Mouse (Mus musculus): ENCODE data around the gene Gm20683. TPM values are rescaled to one million over a fixed set of nuclear protein-coding genes. Genes with fewer than 3 reads are reported as not detected.
A peak's percentile ranks its signal among the peaks of the same experiment; 100 is the strongest.
"Not testable (repeated sequence)": the region's sequence is repeated elsewhere in the genome, so short reads cannot be mapped to it uniquely, and the experiment has no call there.

Gm20683 gene
- polyA plus RNA-seq, 1 experiment from 2014 or later: 1.4 TPM

DNA sequence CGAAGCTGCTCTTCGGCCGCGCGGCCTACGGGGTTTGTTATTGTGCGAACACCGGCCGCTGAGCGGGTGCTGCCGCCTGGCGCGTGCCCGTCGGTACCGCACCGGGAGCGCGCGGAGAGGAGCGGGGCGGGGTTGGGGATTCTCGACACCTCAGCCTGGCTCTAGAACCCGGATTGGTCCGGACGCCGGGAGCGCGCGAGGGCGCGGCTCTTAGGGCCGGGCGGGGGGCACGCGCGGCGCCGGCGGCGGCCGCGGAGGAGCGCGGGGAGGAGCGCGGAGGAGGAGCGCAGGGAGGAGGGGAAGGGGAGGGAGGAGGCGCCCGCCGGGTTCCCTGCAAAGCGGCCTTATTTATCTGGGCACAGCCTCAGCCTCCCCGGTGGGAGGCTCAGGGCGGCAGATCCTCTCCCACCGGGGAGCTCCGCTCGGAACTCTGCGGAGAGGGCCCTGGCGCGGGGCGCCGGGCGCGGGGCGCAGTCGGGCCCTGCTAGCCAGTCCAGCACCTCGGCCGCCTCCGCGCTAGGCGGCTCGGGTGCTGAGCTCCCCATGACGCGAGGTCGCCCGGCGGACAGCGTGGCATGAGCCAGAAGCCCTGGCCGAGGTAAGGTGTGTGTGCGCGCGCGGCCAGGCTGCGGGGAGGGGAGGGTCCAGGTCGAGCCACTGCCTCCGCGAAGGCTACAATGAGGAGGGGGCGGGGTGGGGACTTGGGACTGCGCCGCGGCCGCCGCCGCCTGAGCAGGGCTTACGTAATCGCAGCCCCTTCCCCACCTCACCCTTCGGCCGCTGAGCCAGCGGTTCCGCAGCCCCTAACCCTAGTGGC, 32.6 kb downstream of the Gm20683 start, which contains the start of gene Fbxl16:
Gene Fbxl16 (plus strand): TSS at position 297 of the 817 bp plus-strand sequence.
- Histone ChIP-seq H3K4me2 (replicated peaks; ENCODE audit: low read depth, low read length) (peak within 1 kb of the TSS; percentile 98), H3K9me3 (ENCODE audit: control insufficient read depth, low read depth, low read length) (no peaks in the 10 kb centered on the region), H3K36me3 (ENCODE audit: control insufficient read depth, insufficient read depth, low read length) (no peaks in the 10 kb centered on the region), H3K4me3 (ENCODE audit: low read depth, low read length) (peak within 1 kb of the TSS; percentile 70), H3K4me1 (ENCODE audit: control insufficient read depth, insufficient read depth, low read length) (no peaks in the 10 kb centered on the region), H3K27ac (ENCODE audit: low read length) (peak within 1 kb of the TSS; percentile 66; the same call in 1 of the 2 replicates), H3K27me3 (ENCODE audit: control insufficient read depth, insufficient read depth, low read length) (peaks cover 6% of the 10 kb centered on the region; the same call in 1 of the 2 replicates), H3K9ac (replicated peaks; ENCODE audit: low read depth, low read length) (peak within 1 kb of the TSS; percentile 25)
- WGBS: under 1% methylated on average over 61 of the region's 100 CpGs
- peak; percentile 77 for ATAC-seq (ENCODE audit: insufficient number of reproducible peaks, insufficient read depth, low FRiP score, low read depth)

DNA sequence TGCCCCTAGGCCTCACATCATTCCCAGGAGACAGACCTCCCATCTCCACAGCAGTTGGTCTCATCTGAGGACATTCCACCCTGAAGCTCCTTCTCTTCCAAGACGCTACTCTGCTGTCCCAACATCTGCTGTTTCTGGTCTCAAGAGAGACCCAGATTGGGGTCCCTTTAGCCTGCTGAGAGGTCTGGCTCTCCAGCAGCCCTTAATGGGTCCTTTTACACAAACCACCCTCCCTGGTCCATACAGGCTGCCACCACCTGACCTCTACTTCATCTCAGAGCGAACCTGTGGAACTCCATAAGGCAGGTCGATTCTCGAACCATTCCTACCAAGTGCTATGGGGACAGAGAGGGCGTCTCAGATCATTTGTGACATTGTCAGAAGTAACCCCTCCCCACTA, 33.5 kb downstream of the Gm20683 start:
- WGBS: 39% methylated on average over 5 of the region's 5 CpGs
- H3K4me2 ChIP-seq (replicated peaks; ENCODE audit: low read depth, low read length): no peak overlapping the region
- H3K27me3 ChIP-seq (ENCODE audit: control insufficient read depth, insufficient read depth, low read length): peaks cover 6% of the 10 kb centered on the region; the same call in 1 of the 2 replicates
- H3K4me3 ChIP-seq (ENCODE audit: low read depth, low read length): peak overlapping the region; percentile 70; the same call in 1 of the 2 replicates
- no peaks in the 10 kb centered on the region for H3K9me3 ChIP-seq (ENCODE audit: control insufficient read depth, low read depth, low read length)
- ATAC-seq (ENCODE audit: insufficient number of reproducible peaks, insufficient read depth, low FRiP score, low read depth): no peak
- no peak overlapping the region for H3K27ac ChIP-seq (ENCODE audit: low read length)
- H3K9ac ChIP-seq (replicated peaks; ENCODE audit: low read depth, low read length): no peak overlapping the region
- no peaks in the 10 kb centered on the region for H3K36me3 ChIP-seq (ENCODE audit: control insufficient read depth, insufficient read depth, low read length)
- no peaks in the 10 kb centered on the region for H3K4me1 ChIP-seq (ENCODE audit: control insufficient read depth, insufficient read depth, low read length)

DNA sequence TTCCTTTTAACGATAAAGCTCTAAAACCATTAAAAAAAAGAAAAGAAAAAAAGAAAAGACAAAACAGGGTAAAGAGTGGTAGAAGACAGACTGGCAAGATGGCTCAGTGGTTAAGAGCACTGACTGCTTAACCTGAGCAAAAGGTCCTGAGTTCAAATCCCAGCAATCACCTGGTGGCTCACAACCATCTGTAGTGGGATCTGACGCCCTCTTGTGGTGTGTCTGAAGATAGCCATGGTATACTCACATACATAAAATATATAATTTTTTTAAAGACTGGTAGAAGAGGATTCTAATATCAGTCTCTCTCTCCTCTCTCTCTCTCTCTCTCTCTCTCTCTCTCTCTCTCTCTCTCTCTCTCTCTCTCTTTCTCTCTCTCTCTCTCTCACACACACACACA, 34.1 kb downstream of the Gm20683 start:
- not testable (repeated sequence) for H3K4me3 ChIP-seq (ENCODE audit: low read depth, low read length); ATAC-seq (ENCODE audit: insufficient number of reproducible peaks, insufficient read depth, low FRiP score, low read depth); H3K27me3 ChIP-seq (ENCODE audit: control insufficient read depth, insufficient read depth, low read length); H3K4me1 ChIP-seq (ENCODE audit: control insufficient read depth, insufficient read depth, low read length); H3K4me2 ChIP-seq (replicated peaks; ENCODE audit: low read depth, low read length); H3K27ac ChIP-seq (ENCODE audit: low read length); H3K36me3 ChIP-seq (ENCODE audit: control insufficient read depth, insufficient read depth, low read length); H3K9me3 ChIP-seq (ENCODE audit: control insufficient read depth, low read depth, low read length); H3K9ac ChIP-seq (replicated peaks; ENCODE audit: low read depth, low read length)
- 48% methylated on average over 2 of the region's 2 CpGs for WGBS

DNA sequence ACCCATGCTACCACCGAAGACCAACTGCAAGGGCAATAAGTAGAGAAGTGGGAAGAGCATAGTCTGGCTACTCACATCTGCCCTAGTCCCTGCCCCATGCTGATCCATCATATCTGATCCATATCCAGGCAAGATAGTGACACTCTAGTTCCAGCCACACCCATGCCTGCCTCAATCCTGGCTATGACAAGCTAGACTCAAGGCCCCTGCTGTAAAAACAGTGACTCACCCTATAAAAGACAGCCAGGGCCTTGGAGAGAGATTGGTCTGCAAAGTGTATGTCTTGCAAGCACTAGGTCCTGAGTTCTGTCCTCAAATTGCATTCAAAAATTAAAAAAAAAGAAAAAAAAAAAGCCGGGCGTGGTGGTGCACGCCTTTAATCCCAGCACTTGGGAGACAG, 35.1 kb downstream of the Gm20683 start:
- Histone ChIP-seq H3K4me2 (replicated peaks; ENCODE audit: low read depth, low read length) (no peak overlapping the region), H3K36me3 (ENCODE audit: control insufficient read depth, insufficient read depth, low read length) (no peaks in the 10 kb centered on the region), H3K27ac (ENCODE audit: low read length) (no peak overlapping the region), H3K9me3 (ENCODE audit: control insufficient read depth, low read depth, low read length) (no peaks in the 10 kb centered on the region), H3K9ac (replicated peaks; ENCODE audit: low read depth, low read length) (no peak overlapping the region), H3K4me1 (ENCODE audit: control insufficient read depth, insufficient read depth, low read length) (no peaks in the 10 kb centered on the region), H3K27me3 (ENCODE audit: control insufficient read depth, insufficient read depth, low read length) (peaks cover 6% of the 10 kb centered on the region; the same call in 1 of the 2 replicates), H3K4me3 (ENCODE audit: low read depth, low read length) (no peak overlapping the region)
- WGBS: 80% methylated on average over 4 of the region's 4 CpGs
- ATAC-seq (ENCODE audit: insufficient number of reproducible peaks, insufficient read depth, low FRiP score, low read depth): no peak

DNA sequence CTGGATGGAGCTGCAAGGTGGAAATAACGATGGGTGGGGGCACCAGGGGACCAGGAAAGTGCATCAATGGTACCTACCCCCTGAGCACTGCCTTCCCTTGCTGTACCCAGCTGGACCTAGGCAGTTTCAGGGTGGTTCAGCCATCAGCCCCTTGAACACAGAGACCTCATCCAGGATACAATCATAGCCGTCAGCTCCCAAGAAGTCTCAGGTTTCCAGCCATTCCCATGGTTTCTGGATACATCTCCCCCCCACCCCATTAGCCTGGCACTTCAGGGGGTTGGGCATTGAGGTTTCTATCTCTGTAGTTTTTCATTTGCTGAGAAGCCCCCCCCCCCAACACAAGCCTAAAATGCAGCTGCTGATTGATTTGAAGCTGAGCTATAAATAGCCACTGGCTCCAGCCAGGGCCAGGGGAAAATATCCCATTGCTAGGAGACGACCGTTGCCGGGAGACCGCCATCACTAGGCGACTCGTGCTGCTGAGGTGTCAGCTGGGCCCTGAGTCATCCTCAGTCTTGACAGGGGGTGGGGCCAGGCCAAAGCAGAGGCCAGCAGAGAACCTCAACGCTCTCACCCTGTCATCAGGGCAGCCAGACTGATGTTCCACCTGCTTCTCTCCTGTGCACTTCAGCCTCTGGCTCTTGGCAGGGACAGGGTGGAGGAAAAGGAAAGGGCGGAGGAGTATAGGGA, 38.6 kb downstream of the Gm20683 start:
- no peaks in the 10 kb centered on the region for H3K4me1 ChIP-seq (ENCODE audit: control insufficient read depth, insufficient read depth, low read length)
- H3K36me3 ChIP-seq (ENCODE audit: control insufficient read depth, insufficient read depth, low read length): no peaks in the 10 kb centered on the region
- H3K4me2 ChIP-seq (replicated peaks; ENCODE audit: low read depth, low read length): no peak overlapping the region
- H3K4me3 ChIP-seq (ENCODE audit: low read depth, low read length): no peak overlapping the region
- no peaks in the 10 kb centered on the region for H3K9me3 ChIP-seq (ENCODE audit: control insufficient read depth, low read depth, low read length)
- no peak overlapping the region for H3K9ac ChIP-seq (replicated peaks; ENCODE audit: low read depth, low read length)
- no peak overlapping the region for H3K27ac ChIP-seq (ENCODE audit: low read length)
- WGBS: 10% methylated on average over 10 of the region's 10 CpGs
- H3K27me3 ChIP-seq (ENCODE audit: control insufficient read depth, insufficient read depth, low read length): no peaks in the 10 kb centered on the region; the same call in 1 of the 2 replicates
- ATAC-seq (ENCODE audit: insufficient number of reproducible peaks, insufficient read depth, low FRiP score, low read depth): peak; percentile 50; the same call in 1 of the 2 replicates

DNA sequence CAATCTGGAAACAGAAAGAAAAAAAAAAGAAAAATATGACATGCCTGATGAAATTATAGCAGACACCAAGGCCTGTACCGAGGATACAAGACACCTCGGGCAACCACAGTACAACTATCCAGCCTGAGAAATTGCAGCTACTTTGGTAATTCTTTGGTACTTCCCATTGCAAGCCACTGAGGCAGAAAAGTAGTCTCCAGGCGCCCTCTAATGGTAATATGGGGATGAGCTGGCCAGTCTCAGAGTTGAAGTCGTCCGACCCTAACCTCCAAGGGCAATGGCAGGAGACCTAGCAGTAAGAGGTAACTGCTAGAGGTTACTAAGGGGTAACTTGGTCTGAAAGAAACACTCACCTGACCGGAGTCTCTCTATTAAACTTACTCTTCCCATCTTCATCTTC, 40.5 kb downstream of the Gm20683 start:
- peaks cover 6% of the 10 kb centered on the region; the same call in 1 of the 2 replicates for H3K4me1 ChIP-seq (ENCODE audit: control insufficient read depth, insufficient read depth, low read length)
- no peak overlapping the region for H3K4me3 ChIP-seq (ENCODE audit: low read depth, low read length)
- no peak overlapping the region for H3K27ac ChIP-seq (ENCODE audit: low read length)
- H3K27me3 ChIP-seq (ENCODE audit: control insufficient read depth, insufficient read depth, low read length): no peaks in the 10 kb centered on the region
- 7% methylated on average over 6 of the region's 6 CpGs for WGBS
- ATAC-seq (ENCODE audit: insufficient number of reproducible peaks, insufficient read depth, low FRiP score, low read depth): no peak
- no peaks in the 10 kb centered on the region for H3K9me3 ChIP-seq (ENCODE audit: control insufficient read depth, low read depth, low read length)
- no peak overlapping the region for H3K4me2 ChIP-seq (replicated peaks; ENCODE audit: low read depth, low read length)
- H3K36me3 ChIP-seq (ENCODE audit: control insufficient read depth, insufficient read depth, low read length): no peaks in the 10 kb centered on the region
- no peak overlapping the region for H3K9ac ChIP-seq (replicated peaks; ENCODE audit: low read depth, low read length)

DNA sequence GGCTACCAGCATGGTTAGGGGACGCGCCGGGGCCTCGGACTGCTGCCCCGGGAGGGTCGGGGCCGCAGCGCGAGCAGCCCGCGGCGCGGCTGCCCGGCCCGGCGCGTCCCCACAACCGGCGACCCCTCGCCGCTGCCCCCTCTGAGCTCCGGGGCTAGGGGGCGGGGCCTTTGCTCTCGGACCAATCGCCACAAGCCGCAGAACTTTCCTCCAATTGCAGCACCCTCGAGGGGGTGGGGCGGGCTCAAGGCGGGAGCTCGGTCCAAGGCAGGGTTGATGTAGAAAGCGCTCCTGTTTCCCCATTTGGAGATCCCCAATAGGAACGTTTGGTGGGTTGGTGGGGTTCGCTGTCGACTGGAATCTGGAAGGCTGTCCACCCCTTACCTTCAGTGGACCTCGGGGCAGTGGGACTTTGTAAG, 44.6 kb downstream of the Gm20683 start, which contains the start of gene Metrn:
Gene Metrn (minus strand): TSS at position 186 of the 419 bp plus-strand sequence.
- Histone ChIP-seq H3K36me3 (ENCODE audit: control insufficient read depth, insufficient read depth, low read length) (no peaks in the 10 kb centered on the region), H3K27me3 (ENCODE audit: control insufficient read depth, insufficient read depth, low read length) (no peaks in the 10 kb centered on the region), H3K4me2 (replicated peaks; ENCODE audit: low read depth, low read length) (peak within 1 kb of the TSS; percentile 93), H3K4me1 (ENCODE audit: control insufficient read depth, insufficient read depth, low read length) (peaks cover 27% of the 10 kb centered on the region), H3K27ac (ENCODE audit: low read length) (no peak within 1 kb of the TSS; the same call in 1 of the 2 replicates), H3K9ac (replicated peaks; ENCODE audit: low read depth, low read length) (peak within 1 kb of the TSS; percentile 61), H3K4me3 (ENCODE audit: low read depth, low read length) (peak within 1 kb of the TSS; percentile 79), H3K9me3 (ENCODE audit: control insufficient read depth, low read depth, low read length) (no peaks in the 10 kb centered on the region)
- under 1% methylated on average over 35 of the region's 35 CpGs for WGBS
- ATAC-seq (ENCODE audit: insufficient number of reproducible peaks, insufficient read depth, low FRiP score, low read depth): peak; percentile 75; the same call in 1 of the 2 replicates

DNA sequence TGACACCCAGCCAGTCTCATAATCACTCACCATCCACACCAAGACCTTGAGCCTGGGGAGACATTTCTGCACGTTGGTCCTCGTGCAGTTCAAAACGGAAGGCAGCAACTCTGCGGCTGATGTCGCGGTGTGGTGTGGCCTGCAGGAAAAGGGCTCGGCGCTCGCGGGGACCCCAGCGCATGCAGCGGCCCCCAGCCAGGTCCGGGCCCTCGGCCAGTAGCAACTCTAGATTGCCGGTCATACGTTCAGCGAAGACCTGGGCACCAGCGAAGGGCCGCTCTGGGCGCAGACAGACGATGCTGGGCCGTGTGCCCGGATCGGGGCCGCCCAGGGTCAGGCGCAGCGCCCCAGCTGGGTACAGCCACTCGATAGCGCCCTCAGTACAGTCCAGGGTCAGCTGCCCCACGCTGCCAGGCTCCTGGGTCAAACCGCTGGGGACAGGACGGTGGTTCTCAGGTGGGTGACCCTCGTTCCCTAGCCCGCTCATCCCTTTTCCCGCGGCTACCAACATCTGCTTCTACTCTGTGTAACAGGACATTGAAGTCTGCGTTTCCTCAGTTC, 45.3 kb downstream of the Gm20683 start:
- peak; percentile 1; the same call in 1 of the 2 replicates for ATAC-seq (ENCODE audit: insufficient number of reproducible peaks, insufficient read depth, low FRiP score, low read depth)
- H3K27me3 ChIP-seq (ENCODE audit: control insufficient read depth, insufficient read depth, low read length): no peaks in the 10 kb centered on the region

More for the DNA sequence above, 45.3 kb downstream of the Gm20683 start:
- Histone ChIP-seq H3K4me1 (ENCODE audit: control insufficient read depth, insufficient read depth, low read length) (peaks cover 29% of the 10 kb centered on the region), H3K9me3 (ENCODE audit: control insufficient read depth, low read depth, low read length) (no peaks in the 10 kb centered on the region), H3K9ac (replicated peaks; ENCODE audit: low read depth, low read length) (peak overlapping the region; percentile 61), H3K36me3 (ENCODE audit: control insufficient read depth, insufficient read depth, low read length) (no peaks in the 10 kb centered on the region), H3K27ac (ENCODE audit: low read length) (no peak overlapping the region; the same call in 1 of the 2 replicates), H3K4me2 (replicated peaks; ENCODE audit: low read depth, low read length) (peak overlapping the region; percentile 93), H3K4me3 (ENCODE audit: low read depth, low read length) (peak overlapping the region; percentile 79)
- 2% methylated on average over 37 of the region's 37 CpGs for WGBS

Measured in stomach, embryonic 14.5 days (tissue).